Mouse (Mus musculus) adrenal gland, adult (tissue): ENCODE results near the gene Adamtsl1.

ENCODE experiments used
- DNase-seq, 2 experiments: peaks; one replicate each; pipeline ENCODE4 v3.0.0; 2022 to 2023; ENCODE audit warnings: low spot score in 1 of 2; ENCODE audit not compliant: inconsistent age in 2 of 2

Gene Adamtsl1

DNA sequence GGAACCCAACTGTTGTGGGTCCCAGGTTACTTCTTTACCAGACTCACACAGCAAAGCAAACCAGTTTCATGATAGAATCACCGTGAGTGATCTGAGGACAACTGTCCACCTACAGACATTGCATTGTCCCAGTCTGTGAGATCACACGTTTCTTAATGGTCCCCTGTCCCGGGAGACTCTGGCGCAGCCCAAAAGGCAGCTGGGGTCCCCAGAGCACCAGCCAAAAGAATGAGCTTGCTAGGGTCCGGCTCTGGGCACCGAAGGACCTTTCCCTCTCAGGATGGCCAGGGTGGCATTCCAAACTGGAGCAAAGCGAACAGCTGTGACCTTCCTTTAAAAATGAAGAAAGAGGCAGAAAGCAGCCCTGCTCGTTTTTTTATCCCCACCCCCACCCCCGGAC is at the start of gene Adamtsl1:
Gene Adamtsl1 (plus strand): TSS at position 381 of the 400 bp plus-strand sequence.
- DNase-seq: peak in 1 of 2 experiments; percentile 20

DNA sequence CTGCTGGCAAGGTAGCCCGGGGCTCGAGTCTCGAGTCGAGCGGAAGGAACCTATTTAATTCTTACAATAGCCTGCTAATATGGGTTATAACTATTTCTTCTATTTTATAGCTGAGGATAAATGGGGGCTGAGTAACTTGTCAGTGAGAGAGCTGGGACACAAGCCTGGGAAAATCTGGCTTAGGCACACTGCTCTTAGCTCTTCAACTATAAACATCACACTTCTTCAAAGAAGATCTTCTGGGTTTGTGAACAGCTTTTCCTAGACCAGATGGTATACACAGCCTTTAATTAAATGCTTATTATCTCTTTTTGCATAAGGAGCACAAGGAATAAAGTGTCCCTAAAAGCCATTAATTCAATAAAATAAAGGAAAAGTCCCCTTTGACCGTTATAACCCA is 30.4 kb upstream of the Adamtsl1 start:
- no peak for DNase-seq

DNA sequence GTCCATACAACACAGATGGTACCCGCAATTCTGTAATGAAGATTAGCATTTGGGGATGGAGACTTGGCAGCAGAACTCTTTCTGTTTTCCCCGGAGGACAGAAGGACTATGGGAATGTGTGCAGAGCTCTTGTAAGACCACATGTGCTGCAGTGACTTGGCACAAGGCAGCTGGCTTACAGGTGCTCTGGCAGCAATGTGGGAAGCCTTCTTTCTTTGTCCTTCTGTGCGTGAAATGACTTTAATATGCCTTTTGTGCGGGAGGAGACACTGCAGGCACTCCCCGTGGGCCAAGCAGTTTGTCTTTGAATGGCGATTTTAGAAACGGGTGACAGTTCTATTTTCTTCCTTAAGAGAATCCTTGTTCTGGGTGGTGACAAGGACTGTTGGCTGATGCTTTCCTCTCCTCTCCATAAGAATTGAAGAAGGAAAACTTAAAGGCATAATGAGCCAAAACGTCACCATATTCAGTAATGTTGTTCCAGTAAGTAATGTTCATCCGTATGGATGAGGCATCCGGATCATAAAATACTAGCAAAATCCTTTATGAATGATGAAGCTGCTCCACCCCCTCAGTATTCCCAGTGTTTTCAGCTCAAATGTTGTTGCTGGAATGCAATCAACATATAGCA is 27.5 kb upstream of the Adamtsl1 start:
- no peak for DNase-seq

DNA sequence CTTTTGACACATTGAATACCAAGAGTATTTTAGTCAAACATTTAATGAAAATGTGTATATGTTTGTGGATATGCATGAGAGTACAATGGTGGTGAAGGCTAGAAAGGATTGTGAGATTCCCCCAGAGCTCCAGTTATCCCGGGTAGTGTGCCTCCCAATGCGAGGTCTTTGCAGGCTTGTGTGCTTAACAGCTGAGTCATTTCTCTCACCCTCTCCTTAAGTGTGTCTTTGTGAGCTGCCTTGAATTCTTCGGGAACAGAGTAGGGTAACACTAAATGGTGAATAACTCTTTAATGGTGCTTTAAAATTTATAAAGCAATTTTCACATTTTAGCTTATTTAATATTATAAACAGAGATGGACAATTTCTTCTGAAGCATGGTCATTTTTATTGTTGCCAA is 8.3 kb upstream of the Adamtsl1 start:
- no peak for DNase-seq

DNA sequence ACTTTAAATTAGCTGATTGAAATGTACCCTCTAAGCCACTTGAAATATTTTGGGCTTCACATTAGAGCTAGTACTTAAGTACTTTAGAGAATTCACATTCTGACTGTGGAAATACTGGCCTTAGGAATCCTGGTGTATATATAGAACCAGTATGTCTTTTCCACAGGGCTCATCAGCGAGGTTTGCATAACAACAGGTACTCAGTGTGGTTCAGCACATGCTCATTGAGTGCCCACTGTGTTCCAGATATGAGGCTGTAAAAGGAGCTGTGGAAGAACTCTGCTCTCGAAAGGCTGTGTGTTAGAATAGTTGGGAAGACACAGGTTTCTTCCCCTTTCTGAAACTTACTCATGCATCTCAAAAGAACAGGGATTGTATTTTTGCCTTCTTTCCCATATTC is 7.0 kb upstream of the Adamtsl1 start:
- no peak for DNase-seq

DNA sequence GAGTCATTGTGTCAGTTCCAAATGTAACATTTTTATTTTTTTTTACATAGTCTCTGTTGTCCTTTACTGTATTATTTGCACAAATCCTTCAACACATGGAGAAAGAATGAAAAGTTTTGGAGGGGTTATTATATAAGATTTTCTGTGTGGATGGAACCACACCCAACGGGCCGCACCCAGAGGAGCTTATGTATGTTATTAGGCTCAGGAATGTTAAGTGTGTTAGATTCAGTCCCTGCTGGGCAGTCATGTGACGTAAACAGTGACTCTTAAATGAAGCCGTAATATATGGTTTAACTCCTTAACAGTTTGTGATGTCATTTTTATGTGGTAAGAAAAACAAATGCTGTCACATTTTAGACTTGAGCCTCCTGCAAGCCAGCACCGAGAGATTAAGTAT is 6.5 kb upstream of the Adamtsl1 start:
- no peak for DNase-seq

DNA sequence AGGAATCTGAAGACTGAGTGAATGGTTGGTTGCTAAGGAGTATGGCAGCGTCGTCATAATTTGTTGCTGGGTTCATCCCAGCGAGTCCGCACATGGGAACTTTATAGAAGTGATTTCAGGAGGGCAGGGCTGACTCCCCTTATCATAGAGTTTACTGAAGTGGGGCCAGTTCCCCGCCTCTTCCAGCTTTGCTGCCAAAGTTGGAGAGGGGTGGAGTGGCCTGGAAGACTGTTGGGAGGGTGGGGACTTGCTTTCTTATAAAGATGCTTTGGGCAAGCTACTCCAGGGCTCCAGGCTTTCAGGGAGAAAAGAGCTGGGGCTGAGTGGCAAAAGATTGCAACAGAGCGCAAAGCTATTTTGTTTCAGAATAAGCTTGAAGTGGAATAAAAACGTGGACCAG is 684 bp upstream of the Adamtsl1 start:
- DNase-seq: peak in 1 of 2 experiments; percentile 22

DNA sequence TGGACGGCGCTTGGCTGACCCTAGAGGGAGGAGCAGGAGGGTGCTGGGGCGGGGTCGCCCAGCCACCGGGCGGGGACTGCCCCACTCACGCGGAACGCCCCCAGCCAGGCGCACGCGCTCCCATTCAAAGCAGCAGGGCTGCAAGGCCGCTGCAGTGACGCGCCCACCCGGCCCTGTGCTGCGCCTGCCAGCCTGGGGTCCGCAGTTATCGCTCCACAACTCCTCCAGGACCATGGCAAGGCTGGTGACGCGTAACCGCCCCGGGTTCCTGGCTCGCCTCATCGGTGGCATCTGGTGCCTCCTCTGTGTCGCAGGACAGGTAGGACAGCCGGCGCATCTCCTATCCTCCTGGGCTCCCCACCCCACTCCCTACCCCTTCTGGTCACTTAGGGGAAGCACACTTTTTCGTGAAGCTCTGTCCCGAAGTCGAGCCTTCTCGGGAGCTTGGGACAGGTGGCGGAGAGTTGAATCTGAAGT is 271 bp downstream of the Adamtsl1 start:
- peak; percentile 9 to 37 for DNase-seq

DNA sequence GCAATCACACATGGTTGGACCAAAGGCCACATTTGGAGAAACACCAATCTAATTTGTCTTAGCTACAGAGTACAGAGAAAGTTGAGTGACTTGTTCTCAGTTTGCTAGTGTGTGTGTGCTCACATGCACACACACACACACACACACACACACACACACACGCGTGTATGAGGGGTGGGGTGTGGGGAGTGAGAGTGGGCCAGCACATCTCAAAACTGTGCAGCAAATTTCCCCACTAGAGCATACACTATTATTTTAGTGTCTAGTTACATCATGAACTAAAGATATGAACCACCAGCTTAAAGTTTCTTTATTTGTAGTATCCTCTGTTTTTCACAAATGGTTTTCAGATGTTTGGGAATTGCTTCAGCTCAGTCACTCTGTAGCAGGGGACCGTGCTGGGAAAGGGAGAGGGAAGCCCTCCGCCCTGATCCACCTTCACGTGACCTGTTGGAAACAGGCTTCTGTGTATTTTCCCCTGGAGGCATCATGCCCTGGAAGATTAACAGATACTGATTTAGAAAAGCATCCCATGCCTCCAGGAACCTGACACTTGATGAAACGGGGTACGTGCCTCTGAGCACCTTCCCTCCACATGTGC is 13.1 kb downstream of the Adamtsl1 start:
- DNase-seq: no peak

DNA sequence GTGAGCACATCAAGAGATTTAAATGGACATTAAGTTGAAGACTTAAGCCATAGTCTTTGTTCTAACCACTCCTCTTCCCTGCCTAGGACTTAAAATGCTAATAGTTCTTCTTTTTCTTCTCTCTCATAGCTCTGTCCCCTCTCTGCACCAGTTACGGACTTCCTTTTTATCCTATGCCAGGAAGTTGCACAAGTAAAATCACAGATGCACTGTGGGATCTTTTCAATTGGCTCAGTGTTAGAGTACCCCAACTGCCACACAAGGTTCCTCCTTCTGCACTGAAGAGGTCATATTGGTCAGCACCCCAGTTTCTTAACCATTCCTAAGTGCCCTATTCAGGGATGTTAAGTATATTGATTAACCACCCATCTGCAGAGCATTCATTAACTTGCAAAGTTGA is 15.9 kb downstream of the Adamtsl1 start:
- no peak for DNase-seq

DNA sequence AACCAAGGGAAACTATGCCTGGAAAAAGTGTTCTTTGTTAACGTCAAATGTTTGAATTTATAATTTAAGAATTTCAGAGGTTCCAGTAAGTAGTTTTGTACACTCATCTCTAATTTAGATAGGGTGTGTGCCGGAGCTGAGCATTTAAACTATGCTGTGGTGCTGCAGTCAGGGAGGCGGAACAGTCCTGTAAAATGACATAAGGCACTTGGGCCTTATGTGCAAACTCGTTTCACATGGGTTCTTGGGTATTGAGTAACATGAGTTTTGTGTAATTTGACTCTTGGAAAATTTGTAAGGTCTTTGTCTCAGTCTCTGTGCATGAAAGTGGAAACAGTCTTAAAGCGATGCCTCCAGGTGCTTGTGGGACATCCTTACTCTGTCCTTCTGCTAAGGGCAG is 25.7 kb downstream of the Adamtsl1 start:
- no peak for DNase-seq

DNA sequence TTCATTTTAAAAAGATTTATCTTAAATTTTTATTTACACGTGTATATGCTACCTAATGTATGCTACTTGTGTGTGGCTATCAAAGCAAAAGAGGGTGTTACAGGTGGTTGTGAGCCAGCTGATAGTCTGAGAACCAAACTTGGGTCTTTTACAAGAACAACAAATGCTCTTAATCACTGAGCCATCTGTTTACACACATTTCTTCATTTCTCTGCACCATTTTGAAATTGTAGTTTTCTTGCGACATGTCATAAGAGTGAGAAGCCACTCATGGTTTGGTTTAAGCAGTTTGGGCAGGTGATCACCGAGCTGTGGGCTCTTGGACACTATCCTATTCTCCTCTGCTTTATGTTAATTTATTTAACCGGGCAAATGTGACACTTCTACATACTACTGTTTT is 29.2 kb downstream of the Adamtsl1 start:
- no peak for DNase-seq

DNA sequence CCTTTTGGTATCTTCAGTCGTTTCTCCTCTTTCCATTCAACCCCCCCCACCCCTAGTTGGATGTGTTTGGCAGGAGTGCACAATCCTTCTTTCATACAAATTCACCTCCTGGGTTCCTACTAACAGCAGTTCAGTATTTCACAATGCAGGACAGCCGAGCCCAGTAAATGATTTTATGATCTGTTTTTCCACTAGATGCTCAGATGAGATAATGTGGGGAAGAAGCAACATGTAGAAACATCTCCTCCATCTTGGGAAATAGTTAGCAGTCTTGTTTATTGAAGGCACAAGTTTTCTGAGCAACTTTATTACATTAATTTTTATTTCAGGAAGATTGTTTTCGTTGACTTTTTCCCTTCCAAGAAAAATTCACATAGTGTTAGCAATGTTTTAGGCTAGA is 40.7 kb downstream of the Adamtsl1 start:
- no peak for DNase-seq

DNA sequence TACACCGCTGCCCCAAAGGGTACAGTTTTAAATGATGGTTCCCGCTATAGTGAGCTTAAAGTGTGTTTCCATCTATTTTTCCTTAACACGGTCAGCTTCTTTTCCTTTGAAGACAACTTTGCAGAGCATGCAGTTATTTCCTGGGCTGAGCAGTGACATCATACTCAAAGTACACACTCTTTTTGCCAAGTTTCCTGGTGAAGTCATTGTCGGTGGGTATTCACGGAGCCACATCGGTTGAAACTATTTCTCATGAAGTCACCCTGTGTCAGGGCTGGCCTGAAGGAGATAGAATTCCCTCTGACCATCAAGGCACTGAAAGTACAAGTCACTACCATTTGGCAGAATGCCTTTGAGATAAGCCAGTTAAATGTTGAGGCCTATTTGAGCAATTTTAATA is 45.8 kb downstream of the Adamtsl1 start:
- DNase-seq: no peak

DNA sequence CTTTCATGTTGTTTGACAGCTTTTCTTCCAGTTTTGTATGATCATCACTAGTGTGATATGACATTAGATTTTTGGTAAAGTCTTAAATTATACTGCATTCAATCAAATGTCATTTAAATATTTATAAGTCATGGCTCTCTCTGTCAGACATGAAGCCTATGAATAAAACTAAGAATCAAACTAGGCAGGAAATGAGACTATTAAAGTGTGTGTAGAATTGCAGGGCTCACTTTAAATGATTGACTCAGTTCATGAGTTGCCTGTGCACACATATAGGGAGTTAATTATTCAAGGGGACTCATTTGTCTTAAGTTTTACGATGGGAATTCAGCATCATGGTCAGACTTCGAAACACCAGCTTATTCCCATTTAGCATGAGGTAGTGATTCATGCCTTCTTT is 71.5 kb downstream of the Adamtsl1 start:
- DNase-seq: no peak

DNA sequence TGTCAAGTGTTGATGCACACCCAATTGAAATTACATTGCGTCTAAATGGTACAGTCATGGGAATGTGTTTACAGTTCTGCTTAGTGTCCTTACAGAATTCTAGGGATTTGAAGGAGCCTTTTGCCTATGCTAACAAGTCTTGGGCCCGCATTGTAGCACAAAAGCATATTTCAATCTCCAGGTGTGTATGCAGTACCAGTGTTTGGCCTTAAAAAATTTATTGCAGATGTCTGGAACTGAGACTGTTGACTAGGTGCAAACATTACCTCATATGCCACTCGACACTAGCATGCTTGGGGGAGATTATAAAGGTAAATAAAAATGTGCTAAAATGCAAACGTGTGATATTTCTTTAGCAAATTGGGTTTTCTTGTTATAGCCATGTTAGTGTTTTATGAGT is 75.0 kb downstream of the Adamtsl1 start:
- no peak for DNase-seq

DNA sequence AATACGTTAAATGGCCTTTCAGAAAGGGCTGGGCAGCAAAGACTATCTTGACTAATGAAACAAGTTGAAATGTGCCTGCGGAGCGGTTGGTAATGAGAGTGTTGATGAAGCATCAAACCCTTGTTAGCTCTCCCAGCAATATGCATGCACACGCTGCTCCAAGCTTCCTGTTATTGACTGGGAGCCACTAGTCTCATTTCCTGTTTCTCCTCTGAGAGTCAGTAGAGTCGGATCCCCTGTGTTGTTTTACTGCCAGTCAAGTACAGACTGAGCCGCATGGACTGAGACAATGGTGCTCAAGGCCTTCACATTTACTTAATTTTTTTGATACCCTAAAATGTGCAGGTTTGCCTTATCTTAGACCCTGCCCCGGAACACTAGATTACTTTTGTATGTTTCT is 77.1 kb downstream of the Adamtsl1 start:
- DNase-seq: no peak

DNA sequence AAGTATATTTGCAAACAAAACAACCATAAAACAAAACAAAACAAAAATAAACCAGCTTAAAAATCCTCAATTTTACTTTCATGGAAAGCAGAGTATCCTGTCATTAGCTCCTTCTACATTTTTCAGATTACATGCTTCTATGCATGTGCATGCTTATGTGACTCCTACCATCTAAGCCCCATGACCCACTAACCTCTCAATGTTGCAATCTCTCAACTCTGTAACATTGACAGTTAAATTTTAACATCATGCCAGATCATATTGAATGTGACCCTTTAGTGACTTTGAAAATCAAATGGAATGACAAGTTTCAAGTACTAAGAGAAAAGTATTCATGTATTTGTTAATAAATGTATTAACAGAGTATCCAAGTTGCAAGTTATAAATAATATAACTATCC is 80.2 kb downstream of the Adamtsl1 start:
- no peak for DNase-seq

DNA sequence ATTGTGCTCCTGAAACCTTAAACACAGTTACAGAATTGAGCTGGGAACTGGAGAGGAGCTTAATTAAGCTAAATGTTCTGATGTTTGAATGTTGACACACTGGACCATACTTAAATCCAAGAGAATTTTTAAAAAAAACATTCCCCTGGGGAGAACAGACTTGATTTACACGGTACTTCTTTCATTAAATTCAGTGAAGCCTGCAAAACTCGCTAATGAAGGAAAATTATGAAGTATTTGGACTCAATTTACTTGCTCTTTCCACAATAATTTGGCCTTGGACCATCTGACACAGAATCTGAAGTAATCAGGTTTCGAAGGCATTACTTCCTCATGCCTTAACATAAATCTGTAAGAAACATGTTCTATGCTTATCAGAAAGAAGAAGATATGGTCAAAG is 99.4 kb downstream of the Adamtsl1 start:
- DNase-seq: no peak

DNA sequence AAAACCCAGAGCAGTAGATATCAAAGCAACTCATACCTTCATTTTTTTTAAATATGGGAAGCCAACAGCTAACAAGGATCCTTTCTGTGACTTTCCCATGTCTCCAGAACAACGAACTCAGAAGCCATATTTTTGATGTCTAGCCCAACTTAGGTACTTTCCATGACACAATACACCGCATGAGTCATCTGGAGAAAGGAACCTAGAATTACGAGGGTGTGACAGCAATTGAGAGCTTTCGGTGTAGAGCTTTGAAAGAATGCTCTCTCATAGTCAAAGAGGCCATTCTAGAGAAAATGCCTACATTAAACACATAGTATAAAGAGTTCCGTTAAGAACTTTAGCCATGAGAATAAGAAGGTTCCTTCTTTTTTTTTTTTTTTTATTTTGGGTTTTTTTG is 104.8 kb downstream of the Adamtsl1 start:
- no peak for DNase-seq

DNA sequence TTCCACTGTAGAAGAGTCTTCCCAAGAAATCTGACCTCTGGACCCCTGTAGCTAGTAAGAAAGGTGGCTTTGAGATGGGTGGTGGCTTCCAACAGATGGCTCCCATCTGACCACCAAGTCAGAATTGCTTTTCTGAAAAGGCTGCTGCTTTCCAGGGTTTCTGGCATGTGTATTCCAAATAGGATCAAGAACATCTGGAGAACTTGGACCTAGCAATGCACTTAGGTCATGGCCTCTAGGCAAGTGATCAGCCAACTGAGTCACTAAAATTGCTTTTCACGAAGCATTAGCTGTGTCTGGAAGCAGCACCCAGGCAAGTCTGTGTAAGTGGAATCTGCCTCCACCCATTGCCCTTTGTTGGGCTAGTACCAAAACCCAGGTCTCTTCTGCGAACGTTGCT is 105.3 kb downstream of the Adamtsl1 start:
- no peak for DNase-seq

DNA sequence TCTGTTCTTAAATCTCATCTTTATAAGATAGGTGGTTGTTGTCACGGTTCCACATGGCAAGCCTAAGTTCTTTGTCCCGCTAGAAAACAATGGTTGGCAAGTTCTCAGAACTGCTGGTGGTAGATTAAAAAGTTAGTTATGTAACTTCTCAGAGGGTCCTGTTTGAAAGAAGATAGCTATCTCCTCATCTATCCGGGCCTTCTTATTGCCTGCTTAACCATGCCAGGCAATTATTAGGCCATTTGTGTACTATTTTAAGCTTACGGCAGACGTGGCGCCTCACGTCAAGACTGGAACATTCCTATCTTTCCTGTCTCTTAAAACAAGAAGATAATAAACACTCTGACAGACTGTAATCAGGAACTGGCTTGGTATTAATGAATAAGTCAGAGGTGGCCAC is 115.4 kb downstream of the Adamtsl1 start:
- no peak for DNase-seq

DNA sequence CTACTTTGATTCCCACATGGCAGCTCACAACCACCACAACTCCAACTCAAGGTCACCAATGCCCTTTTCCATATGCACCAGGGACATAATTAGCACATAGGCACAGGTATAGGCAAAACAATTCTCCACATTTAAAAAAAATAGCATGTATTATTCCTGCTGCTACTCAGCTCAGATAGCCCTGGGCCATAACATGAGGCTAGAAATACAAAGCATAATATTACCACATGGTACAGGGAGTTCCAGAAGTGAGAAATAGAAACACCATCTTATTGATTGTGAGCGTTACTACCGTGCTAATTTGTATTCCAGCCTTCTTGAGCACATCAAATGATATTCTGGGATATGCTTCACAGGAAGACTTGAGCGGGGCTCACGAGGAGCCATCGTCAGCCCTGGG is 155.3 kb downstream of the Adamtsl1 start:
- no peak for DNase-seq
